Mouse (Mus musculus) telencephalon, adult 2 months (tissue): ENCODE results near the gene Fbxo21.
A peak's percentile ranks its signal among the peaks of the same experiment; 100 is the strongest.

Source experiments
- DNase-seq: peaks from one replicate; pipeline ENCODE4 v3.0.0-alpha.2; 2011; ENCODE audit warnings: low read depth, low spot score

The Fbxo21 gene

DNA sequence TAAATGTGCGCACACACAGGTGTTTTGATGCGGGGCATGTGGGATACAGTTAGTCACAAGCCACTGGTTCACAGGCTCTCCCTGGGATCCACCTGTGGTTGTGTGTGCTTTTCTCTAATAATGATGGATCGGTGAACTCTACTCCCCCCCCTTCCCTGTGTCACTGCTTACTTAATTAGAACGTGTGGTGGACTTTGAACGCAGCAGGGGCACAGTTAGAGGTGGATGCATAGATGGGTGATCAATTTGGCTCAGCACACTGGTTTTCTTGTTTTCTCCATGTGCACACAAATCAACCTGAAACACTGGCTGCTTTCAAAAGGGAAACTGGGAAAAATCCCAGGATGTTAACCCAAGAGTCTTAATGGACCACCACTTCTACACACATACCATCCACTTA is 2.6 kb downstream of the Fbxo21 start:
- no peak for DNase-seq

GRCm38 (mm10) chr5:117980921-117981320 is 4.4 kb downstream of the Fbxo21 start:
- DNase-seq: no peak

- DNase-seq: no peak
These were observed 5.4 kb downstream of the Fbxo21 start for GRCm38 (mm10) chr5:117981943-117982342.

DNA sequence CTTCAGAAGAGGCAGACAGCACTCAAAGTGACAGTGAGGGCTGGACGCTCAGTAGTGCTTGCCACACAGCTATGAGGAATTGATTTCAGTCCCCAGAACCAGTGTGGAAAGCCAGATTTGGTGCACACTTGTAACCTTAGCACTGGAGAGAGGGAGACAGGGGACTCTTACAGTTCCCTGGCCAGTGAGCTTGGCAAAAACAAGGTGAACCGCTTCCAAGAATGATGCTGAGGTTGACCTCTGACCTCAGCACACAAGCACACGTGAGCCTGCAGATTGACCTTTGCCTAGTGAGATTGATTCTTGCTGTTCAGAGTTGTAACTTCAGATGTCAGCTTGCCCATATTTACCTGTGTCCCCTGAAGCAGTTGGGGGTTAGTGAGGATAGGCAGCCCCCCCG is 9.8 kb downstream of the Fbxo21 start:
- DNase-seq: no peak

- DNase-seq: no peak
These were observed 11.4 kb downstream of the Fbxo21 start for GRCm38 (mm10) chr5:117987891-117988290.

DNA sequence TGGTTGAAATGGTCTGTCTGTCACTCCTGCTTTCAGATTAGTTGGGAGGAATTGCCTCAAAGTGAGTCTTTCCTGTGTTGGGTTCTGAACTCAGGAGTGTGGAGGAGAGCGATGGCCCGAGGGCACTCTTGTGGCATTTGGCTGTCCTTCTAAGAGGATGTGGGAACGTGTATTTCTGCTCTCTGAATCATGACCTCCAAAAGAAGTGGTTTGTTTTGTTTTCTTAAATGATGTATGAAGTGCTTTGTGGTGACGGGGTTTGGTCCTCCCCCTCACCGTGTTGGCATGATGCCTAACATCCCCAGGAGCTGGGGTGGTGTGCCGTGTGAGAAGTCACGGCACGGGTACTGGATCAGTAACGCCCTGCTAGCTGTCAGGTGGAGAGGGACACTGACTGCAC is 11.8 kb downstream of the Fbxo21 start:
- DNase-seq: no peak

DNA sequence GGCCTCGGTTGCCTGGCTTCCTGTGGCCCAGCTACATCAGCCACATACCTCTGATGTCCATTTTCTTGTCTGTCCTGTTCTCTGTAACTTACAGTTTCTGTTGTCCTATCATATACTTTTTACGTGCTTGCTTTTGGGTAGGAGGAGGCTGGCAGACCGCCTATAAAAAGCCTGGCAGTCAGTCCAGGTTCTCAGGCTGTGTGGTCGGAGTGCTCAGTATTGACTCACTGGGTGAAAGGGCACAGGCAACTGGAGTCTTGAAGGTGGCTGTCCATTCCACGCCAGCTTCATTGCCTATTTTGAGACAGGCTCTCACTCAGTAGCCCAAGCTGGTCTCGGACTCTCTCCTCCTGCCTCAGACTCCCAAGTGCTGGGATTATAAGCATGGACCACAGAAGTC is 13.2 kb downstream of the Fbxo21 start:
- no peak for DNase-seq

DNA sequence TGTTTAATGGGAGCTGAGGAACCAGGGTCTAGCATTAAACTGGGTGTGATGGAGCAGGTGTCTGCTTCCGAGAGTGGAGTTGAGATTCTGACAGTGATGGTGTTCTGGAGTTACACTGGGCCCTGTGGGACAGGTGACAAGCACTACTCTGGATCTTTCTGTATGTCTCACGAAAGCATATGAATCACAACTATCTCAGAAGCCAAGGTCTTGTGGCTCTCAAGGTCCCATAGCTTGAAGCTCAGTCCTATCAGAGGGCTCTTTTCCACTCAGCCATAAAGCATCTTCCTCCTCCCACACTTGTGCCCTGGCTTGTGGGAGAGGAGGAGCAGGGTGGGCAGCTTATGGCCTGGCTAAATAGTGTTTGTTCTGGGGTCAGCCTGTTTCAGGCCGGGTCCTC is 14.4 kb downstream of the Fbxo21 start:
- DNase-seq: no peak

DNA sequence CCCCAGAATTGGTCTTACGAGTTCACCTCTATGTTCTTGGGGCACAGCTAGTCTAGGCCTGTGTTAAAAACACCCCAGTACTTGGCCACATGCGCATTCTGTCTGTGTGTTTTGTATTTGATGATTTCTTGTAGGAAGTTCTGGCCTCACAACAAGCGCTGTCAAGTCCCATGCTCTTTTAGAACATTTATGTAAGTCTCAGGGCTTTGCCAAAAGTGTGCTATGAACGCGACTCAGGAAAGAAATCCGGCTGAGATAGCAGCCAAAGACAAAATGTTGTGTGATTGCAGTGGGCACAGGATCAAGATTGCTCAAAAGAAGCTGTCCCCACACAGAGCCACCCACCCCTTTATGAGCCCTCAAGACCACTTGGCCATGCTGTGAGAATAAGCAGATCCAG is 17.0 kb downstream of the Fbxo21 start:
- DNase-seq: peak; percentile 69

DNA sequence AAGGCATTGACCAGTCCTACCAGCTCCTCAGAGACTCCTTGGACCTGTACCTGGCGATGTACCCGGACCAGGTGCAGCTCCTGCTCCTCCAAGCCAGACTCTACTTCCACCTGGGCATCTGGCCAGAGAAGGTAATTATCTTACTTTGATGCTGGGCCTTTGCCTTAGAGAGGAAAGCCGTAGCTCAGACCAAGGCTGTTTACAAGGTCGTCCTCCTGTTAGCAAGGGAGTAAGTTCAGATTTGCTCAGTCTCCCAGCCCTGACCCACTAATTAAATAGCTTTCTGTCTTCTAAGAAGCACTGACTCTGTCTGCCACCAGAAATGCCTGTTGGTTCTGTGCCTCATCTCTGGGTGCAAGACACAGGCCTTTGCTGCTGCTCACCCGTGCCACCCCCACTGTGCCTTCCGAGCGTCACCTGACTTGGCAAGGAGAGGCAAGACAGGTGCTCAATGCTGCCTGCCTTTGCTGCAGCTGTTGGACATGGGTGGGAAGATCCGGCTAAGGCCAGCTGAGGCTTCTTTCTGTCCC is 18.9 kb downstream of the Fbxo21 start:
- DNase-seq: no peak

DNA sequence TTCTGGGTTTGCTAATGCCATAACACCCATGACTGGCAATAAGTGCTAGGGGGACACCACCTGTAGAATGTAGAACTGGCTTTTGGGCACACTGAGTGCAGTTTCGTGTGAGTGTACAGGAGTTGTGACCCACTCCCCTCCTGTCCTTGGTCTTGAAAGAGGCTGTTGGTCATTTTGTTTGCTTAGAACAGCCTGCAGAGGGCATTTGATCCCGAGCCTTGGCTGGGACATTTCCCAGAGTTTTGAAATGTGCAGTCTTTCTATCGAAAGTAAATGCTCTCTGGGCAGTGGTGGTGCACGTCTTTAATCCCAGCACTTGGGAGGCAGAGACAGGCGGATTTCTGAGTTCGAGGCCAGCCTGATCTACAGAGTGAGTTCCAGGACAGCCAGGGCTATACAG is 19.4 kb downstream of the Fbxo21 start:
- no peak for DNase-seq

- DNase-seq: no peak
These were observed 20.1 kb downstream of the Fbxo21 start for GRCm38 (mm10) chr5:117996581-117996980.

- no peak for DNase-seq
These were observed 21.0 kb downstream of the Fbxo21 start for GRCm38 (mm10) chr5:117997434-117997970.

DNA sequence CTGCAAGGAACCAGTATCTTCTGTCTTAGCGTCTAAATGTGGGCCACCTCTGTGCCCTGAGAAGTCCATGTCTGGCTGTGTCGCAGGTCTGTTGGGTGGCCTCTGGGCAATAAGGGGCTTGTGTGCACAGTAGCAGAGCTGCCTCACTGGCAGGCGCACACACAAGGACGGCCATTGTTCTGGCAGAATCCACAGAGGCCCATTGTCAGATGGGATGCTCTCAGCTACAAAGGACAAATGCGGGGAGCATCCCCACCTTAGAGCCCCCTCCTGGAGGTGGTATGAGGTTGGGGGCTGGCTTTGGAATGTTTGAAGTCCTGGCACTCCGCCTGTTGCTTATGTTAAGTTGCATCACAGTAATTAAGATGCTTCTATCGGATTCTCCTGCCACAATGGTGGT is 22.5 kb downstream of the Fbxo21 start:
- DNase-seq: no peak

DNA sequence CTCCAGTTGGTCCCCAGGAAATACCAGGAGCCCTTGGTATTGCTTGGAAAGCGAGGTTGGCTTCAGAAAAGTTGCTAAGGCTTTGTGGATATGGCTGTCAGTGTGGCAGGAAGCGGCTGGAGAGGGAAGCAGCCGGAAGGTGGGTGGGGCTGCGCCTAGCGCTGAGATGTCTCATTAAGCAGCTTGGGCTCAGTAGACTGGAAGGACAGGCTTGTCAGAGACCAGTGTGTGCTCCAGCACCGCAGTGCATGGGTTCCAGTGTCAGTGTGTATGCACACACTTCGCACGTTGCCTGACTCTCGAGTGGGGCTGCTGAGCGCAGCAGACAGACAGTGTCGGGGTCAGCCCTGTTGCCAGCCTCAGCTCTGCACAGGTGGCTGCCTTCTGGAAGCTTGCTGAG is 23.1 kb downstream of the Fbxo21 start:
- no peak for DNase-seq

DNA sequence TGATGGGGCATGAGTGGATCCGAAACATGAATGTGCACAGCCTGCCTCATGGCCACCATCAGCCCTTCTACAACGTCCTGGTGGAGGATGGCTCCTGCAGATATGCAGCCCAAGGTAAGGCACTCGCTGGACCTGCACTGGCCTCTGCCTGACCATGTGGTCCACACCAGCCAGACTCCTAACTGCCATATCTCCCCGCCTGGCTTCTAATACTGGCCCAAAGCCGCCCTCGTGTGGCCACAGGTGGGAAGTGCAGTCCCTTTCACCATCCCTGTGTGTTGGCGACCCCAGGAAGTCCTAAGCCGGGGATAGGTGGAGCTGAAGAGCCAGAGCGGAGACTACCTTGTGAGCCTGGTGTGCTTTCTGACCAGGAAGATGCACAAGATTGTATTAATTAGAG is 25.5 kb downstream of the Fbxo21 start:
- DNase-seq: no peak

DNA sequence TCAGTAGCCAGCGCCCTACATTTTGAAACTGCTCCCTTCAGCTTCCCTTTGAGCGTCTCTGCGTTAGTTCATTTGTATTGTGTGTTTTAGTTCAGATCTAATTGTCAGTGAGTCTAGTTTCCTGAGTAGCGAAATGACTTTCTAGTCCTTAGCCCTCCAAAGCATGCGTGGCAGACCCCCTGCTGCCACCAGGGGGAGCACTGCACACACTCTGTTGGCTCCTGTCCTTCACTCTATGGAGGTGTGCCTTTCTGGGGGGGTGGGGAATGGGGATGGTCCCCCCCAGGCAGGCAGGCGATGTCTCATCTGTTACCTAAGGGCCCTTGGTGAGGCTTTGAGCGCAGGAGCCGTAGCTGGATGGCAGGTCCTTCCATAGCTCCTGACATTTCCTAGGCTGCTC is 28.1 kb downstream of the Fbxo21 start:
- no peak for DNase-seq

- no peak for DNase-seq
These were observed 29.2 kb downstream of the Fbxo21 start for GRCm38 (mm10) chr5:118005728-118006127.

- DNase-seq: no peak
These were observed 31.8 kb downstream of the Fbxo21 start for GRCm38 (mm10) chr5:118008344-118008743.

GRCm38 (mm10) chr5:118010872-118011271 is 34.3 kb downstream of the Fbxo21 start:
- DNase-seq: no peak

GRCm38 (mm10) chr5:118011796-118012195 is 35.3 kb downstream of the Fbxo21 start:
- no peak for DNase-seq

DNA sequence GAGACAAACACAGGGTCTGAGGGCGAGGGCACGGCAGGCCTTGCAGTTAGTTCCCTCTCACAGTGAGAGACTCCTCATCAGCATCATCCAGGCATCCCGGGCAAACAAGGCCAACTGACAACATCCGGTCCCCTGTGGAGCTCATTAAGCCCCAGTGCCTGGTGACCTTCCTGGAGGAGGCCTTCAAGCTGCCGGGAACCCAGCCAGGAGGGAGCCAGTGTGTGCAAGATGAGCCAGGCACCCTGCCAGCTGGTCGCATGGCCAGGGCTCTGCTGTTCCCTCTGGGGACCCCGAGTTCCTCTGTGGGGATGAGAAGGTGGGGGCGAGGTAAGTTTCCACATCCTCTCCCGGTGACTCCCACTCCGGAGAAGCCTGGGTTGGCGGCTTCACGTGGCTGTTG is 38.5 kb downstream of the Fbxo21 start:
- DNase-seq: no peak

- DNase-seq: no peak
These were observed 39.1 kb downstream of the Fbxo21 start for GRCm38 (mm10) chr5:118015669-118016068.

DNA sequence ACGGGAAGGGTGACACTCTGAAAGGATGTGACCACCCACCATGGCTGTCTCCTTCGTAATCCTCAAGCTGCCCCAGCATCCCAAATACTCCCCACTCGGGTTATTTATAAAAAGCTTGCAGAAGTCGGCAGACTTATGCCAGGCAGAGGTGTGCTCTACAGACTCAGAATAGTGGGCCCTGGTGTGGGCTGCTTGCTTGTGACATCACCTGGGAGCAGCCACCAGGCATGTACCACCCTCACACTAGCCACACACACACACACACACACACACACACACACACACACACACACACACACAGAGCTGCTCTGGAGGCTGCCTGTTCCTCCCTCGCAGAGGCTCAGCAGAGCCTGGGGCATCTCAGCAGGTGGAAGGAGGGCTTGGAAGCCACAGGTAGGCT is 41.0 kb downstream of the Fbxo21 start:
- DNase-seq: no peak
